Mouse (Mus musculus): ENCODE results near the gene Psg20. TPM values are rescaled to one million over a fixed set of nuclear protein-coding genes. Genes with fewer than 3 reads are reported as not detected.
"Not testable (repeated sequence)": the region's sequence is repeated elsewhere in the genome, so short reads cannot be mapped to it uniquely, and the experiment has no call there.

Gene Psg20
- polyA plus RNA-seq (2014; fragmentation: Nextera tagmentation; extraction: Ambion mirVana): not detected in 2 replicates

DNA sequence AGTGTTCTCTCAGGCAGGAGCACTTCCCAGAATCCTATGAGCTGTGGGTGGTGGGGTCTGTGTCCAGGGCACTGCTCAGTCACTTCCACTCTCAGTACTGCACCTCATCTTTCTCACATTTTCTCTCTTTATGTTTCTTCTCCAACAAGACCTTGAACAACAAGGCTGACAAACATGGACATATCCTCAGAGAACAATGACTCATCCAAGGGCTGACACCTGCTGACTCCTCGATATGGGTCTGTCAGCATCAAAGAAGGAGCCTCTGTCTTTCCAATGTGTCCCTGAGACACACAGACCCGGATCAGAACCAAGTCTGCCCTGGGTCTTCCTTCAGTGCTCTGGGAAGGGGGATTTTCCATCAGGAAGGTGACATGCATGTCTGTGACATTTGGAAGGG is at the start of gene Psg20:
TSS of gene Psg20 (minus strand) at position 101 of the 400 bp plus-strand sequence.
- Histone ChIP-seq H3K9me3 (ENCODE audit: control insufficient read depth, low read length) (no peaks in the 10 kb centered on the region), H3K4me1 (replicated peaks; ENCODE audit: control insufficient read depth, insufficient read depth, low read length) (no peaks in the 10 kb centered on the region), H3K36me3 (ENCODE audit: control insufficient read depth, insufficient read depth, low read length) (no peaks in the 10 kb centered on the region), H3K27me3 (ENCODE audit: control insufficient read depth, insufficient read depth, low read length) (no peaks in the 10 kb centered on the region), H3K4me3 (ENCODE audit: low read depth, low read length) (no peak within 1 kb of the TSS), H3K4me2 (ENCODE audit: low read depth, low read length, severe bottlenecking) (no peak within 1 kb of the TSS), H3K9ac (ENCODE audit: low read length) (no peak within 1 kb of the TSS), H3K27ac (ENCODE audit: low read depth, low read length) (no peak within 1 kb of the TSS)
- DNase-seq (ENCODE audit: low spot score) (no peak), ATAC-seq (replicated peaks; ENCODE audit: low FRiP score) (no peak)
- 63% methylated on average over 2 of the region's 2 CpGs for WGBS

DNA sequence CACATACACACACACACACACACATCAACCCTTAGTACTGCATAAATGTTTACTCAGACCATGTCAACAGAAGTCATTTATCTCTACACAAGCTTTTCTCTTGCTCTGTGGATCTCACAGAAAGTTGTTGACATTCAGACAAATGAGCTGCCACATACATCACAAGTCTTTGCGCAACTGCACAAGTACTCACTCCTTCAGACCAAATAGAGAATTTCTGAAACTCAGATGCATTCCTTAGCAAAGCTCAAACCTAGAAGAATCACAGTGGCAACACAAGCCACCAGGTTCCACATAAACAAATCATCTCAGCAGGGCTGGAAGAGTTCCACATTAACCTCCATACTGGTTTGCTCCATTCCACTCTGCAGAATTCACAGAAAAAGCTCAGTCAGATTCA is 48.5 kb upstream of the Psg20 start:
- H3K9me3 ChIP-seq (ENCODE audit: control insufficient read depth, low read length): no peaks in the 10 kb centered on the region
- no peak overlapping the region for H3K9ac ChIP-seq (ENCODE audit: low read length)
- H3K27me3 ChIP-seq (ENCODE audit: control insufficient read depth, insufficient read depth, low read length): no peaks in the 10 kb centered on the region
- no peak overlapping the region for H3K4me2 ChIP-seq (ENCODE audit: low read depth, low read length, severe bottlenecking)
- WGBS: 98% methylated on average over 1 of the region's 1 CpGs
- ATAC-seq (replicated peaks; ENCODE audit: low FRiP score): no peak
- no peak for DNase-seq (ENCODE audit: low spot score)
- H3K36me3 ChIP-seq (ENCODE audit: control insufficient read depth, insufficient read depth, low read length): no peaks in the 10 kb centered on the region
- H3K27ac ChIP-seq (ENCODE audit: low read depth, low read length): no peak overlapping the region
- no peaks in the 10 kb centered on the region for H3K4me1 ChIP-seq (replicated peaks; ENCODE audit: control insufficient read depth, insufficient read depth, low read length)
- H3K4me3 ChIP-seq (ENCODE audit: low read depth, low read length): no peak overlapping the region

DNA sequence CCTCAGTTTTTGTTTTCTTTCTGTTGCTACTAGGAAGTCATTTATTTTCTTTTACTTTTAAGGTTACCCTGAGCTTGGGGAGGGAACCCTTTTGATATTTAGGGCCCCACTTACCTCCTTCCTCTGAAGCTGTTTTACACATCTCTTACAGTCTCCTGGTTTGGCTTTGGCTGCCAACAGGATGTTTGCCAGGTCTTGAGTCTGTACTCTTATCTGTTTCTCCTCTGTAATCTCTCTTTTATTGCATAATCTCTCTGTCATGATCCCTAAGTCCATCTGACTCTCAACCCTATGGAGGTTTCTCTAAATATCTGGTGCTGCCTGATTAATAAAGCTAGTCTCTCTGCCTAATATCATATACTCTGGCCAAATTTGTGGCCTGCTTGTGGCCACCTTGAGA is 47.1 kb upstream of the Psg20 start:
- H3K36me3 ChIP-seq (ENCODE audit: control insufficient read depth, insufficient read depth, low read length): no peaks in the 10 kb centered on the region
- H3K4me1 ChIP-seq (replicated peaks; ENCODE audit: control insufficient read depth, insufficient read depth, low read length): no peaks in the 10 kb centered on the region
- H3K4me3 ChIP-seq (ENCODE audit: low read depth, low read length): no peak overlapping the region
- ATAC-seq (replicated peaks; ENCODE audit: low FRiP score) (no peak), DNase-seq (ENCODE audit: low spot score) (no peak)
- no peaks in the 10 kb centered on the region for H3K9me3 ChIP-seq (ENCODE audit: control insufficient read depth, low read length)
- H3K27me3 ChIP-seq (ENCODE audit: control insufficient read depth, insufficient read depth, low read length): no peaks in the 10 kb centered on the region
- H3K9ac ChIP-seq (ENCODE audit: low read length): no peak overlapping the region
- H3K4me2 ChIP-seq (ENCODE audit: low read depth, low read length, severe bottlenecking): no peak overlapping the region
- H3K27ac ChIP-seq (ENCODE audit: low read depth, low read length): no peak overlapping the region

DNA sequence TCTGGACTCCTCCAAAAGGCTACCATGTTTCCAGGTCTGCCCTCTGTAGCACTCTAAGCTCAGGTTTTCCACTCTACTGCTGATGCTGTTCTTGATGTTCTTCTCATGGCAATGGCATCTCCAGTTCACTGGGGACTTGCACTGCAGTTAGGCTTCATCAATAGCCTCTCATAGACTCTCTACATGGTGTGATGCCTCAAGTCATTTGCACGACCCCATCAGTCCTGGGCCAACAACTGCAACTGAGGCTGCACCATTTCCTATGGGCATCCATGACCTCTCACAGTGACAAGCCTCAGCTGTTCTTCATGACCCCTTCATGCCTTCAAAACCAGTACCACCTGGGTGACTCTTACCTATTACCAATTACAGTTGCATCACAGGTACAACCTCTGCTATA is 42.4 kb upstream of the Psg20 start:
- no peaks in the 10 kb centered on the region for H3K36me3 ChIP-seq (ENCODE audit: control insufficient read depth, insufficient read depth, low read length)
- H3K9me3 ChIP-seq (ENCODE audit: control insufficient read depth, low read length): no peaks in the 10 kb centered on the region
- H3K4me3 ChIP-seq (ENCODE audit: low read depth, low read length): no peak overlapping the region
- H3K9ac ChIP-seq (ENCODE audit: low read length): no peak overlapping the region
- WGBS: 97% methylated on average over 1 of the region's 1 CpGs
- H3K4me2 ChIP-seq (ENCODE audit: low read depth, low read length, severe bottlenecking): no peak overlapping the region
- no peak overlapping the region for H3K27ac ChIP-seq (ENCODE audit: low read depth, low read length)
- DNase-seq (ENCODE audit: low spot score): no peak
- no peak for ATAC-seq (replicated peaks; ENCODE audit: low FRiP score)
- H3K4me1 ChIP-seq (replicated peaks; ENCODE audit: control insufficient read depth, insufficient read depth, low read length): no peaks in the 10 kb centered on the region
- no peaks in the 10 kb centered on the region for H3K27me3 ChIP-seq (ENCODE audit: control insufficient read depth, insufficient read depth, low read length)

- H3K27ac ChIP-seq (ENCODE audit: low read depth, low read length); ATAC-seq (replicated peaks; ENCODE audit: low FRiP score); H3K4me2 ChIP-seq (ENCODE audit: low read depth, low read length, severe bottlenecking); H3K27me3 ChIP-seq (ENCODE audit: control insufficient read depth, insufficient read depth, low read length); DNase-seq (ENCODE audit: low spot score); H3K9ac ChIP-seq (ENCODE audit: low read length); H3K4me1 ChIP-seq (replicated peaks; ENCODE audit: control insufficient read depth, insufficient read depth, low read length); H3K4me3 ChIP-seq (ENCODE audit: low read depth, low read length); H3K36me3 ChIP-seq (ENCODE audit: control insufficient read depth, insufficient read depth, low read length); H3K9me3 ChIP-seq (ENCODE audit: control insufficient read depth, low read length): not testable (repeated sequence)
Measured at GRCm38 (mm10) chr7:18725931-18726330, 39.9 kb upstream of the Psg20 start.

- Histone ChIP-seq H3K4me2 (ENCODE audit: low read depth, low read length, severe bottlenecking) (no peak overlapping the region), H3K9ac (ENCODE audit: low read length) (no peak overlapping the region), H3K9me3 (ENCODE audit: control insufficient read depth, low read length) (no peaks in the 10 kb centered on the region), H3K27me3 (ENCODE audit: control insufficient read depth, insufficient read depth, low read length) (no peaks in the 10 kb centered on the region), H3K4me3 (ENCODE audit: low read depth, low read length) (no peak overlapping the region), H3K36me3 (ENCODE audit: control insufficient read depth, insufficient read depth, low read length) (no peaks in the 10 kb centered on the region), H3K4me1 (replicated peaks; ENCODE audit: control insufficient read depth, insufficient read depth, low read length) (no peaks in the 10 kb centered on the region), H3K27ac (ENCODE audit: low read depth, low read length) (no peak overlapping the region)
- DNase-seq (ENCODE audit: low spot score): no peak
- 90% methylated on average over 6 of the region's 6 CpGs for WGBS
- ATAC-seq (replicated peaks; ENCODE audit: low FRiP score): no peak
Measured at GRCm38 (mm10) chr7:18724001-18724400, 38.0 kb upstream of the Psg20 start.

- H3K4me3 ChIP-seq (ENCODE audit: low read depth, low read length): no peak within 1 kb of the TSS
- no peak within 1 kb of the TSS for H3K27ac ChIP-seq (ENCODE audit: low read depth, low read length)
- no peaks in the 10 kb centered on the region for H3K27me3 ChIP-seq (ENCODE audit: control insufficient read depth, insufficient read depth, low read length)
- no peak for ATAC-seq (replicated peaks; ENCODE audit: low FRiP score)
- H3K4me1 ChIP-seq (replicated peaks; ENCODE audit: control insufficient read depth, insufficient read depth, low read length): no peaks in the 10 kb centered on the region
- 36% methylated on average over 2 of the region's 2 CpGs for WGBS
- no peak within 1 kb of the TSS for H3K4me2 ChIP-seq (ENCODE audit: low read depth, low read length, severe bottlenecking)
- no peak for DNase-seq (ENCODE audit: low spot score)
- H3K9ac ChIP-seq (ENCODE audit: low read length): no peak within 1 kb of the TSS
- no peaks in the 10 kb centered on the region for H3K36me3 ChIP-seq (ENCODE audit: control insufficient read depth, insufficient read depth, low read length)
- H3K9me3 ChIP-seq (ENCODE audit: control insufficient read depth, low read length): no peaks in the 10 kb centered on the region
Measured at GRCm38 (mm10) chr7:18717790-18718189, 31.8 kb upstream of the Psg20 start, which contains the start of gene Psg22. TSS of gene Psg22 (plus strand) at chr7:18718090.

DNA sequence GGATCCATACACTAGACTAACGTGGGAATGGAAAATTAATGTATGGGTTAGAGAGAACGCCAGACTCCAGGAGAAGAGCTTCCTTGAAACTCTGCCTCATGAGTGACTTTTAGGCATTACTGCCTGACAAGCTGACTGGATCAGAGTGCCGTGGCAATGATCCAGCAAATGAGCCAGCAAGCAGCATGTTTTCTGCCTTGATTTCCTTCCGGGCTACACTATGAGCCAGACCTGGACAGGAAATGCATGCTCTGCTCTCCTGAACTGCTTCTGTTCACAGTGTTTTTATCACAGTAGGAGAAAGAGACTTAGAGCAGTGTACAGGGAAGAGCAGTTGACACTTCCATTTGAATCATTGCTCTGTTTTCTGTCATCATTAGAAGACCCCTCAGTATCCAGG is 29.6 kb upstream of the Psg20 start:
- DNase-seq (ENCODE audit: low spot score) (no peak), ATAC-seq (replicated peaks; ENCODE audit: low FRiP score) (no peak)
- Histone ChIP-seq H3K9me3 (ENCODE audit: control insufficient read depth, low read length) (no peaks in the 10 kb centered on the region), H3K9ac (ENCODE audit: low read length) (no peak overlapping the region), H3K4me1 (replicated peaks; ENCODE audit: control insufficient read depth, insufficient read depth, low read length) (no peaks in the 10 kb centered on the region), H3K36me3 (ENCODE audit: control insufficient read depth, insufficient read depth, low read length) (no peaks in the 10 kb centered on the region), H3K27ac (ENCODE audit: low read depth, low read length) (no peak overlapping the region), H3K27me3 (ENCODE audit: control insufficient read depth, insufficient read depth, low read length) (no peaks in the 10 kb centered on the region), H3K4me3 (ENCODE audit: low read depth, low read length) (no peak overlapping the region), H3K4me2 (ENCODE audit: low read depth, low read length, severe bottlenecking) (no peak overlapping the region)
- WGBS: 69% methylated on average over 4 of the region's 4 CpGs

- Histone ChIP-seq H3K36me3 (ENCODE audit: control insufficient read depth, insufficient read depth, low read length) (no peaks in the 10 kb centered on the region), H3K27me3 (ENCODE audit: control insufficient read depth, insufficient read depth, low read length) (no peaks in the 10 kb centered on the region), H3K9me3 (ENCODE audit: control insufficient read depth, low read length) (no peaks in the 10 kb centered on the region), H3K27ac (ENCODE audit: low read depth, low read length) (no peak overlapping the region), H3K4me3 (ENCODE audit: low read depth, low read length) (no peak overlapping the region), H3K4me1 (replicated peaks; ENCODE audit: control insufficient read depth, insufficient read depth, low read length) (no peaks in the 10 kb centered on the region), H3K9ac (ENCODE audit: low read length) (no peak overlapping the region), H3K4me2 (ENCODE audit: low read depth, low read length, severe bottlenecking) (no peak overlapping the region)
- ATAC-seq (replicated peaks; ENCODE audit: low FRiP score) (no peak), DNase-seq (ENCODE audit: low spot score) (no peak)
- WGBS: 79% methylated on average over 1 of the region's 1 CpGs
Measured at GRCm38 (mm10) chr7:18710846-18711245, 24.9 kb upstream of the Psg20 start.

Data from forebrain, embryonic 11.5 days (tissue).